Mouse (Mus musculus) kidney, postnatal 10 days (tissue): ENCODE results near the gene Gm4131.

Source experiments
- DNase-seq: peaks from one replicate; pipeline ENCODE4 v3.0.0; 2021; ENCODE audit warnings: mixed read lengths

Gm4131 gene

DNA sequence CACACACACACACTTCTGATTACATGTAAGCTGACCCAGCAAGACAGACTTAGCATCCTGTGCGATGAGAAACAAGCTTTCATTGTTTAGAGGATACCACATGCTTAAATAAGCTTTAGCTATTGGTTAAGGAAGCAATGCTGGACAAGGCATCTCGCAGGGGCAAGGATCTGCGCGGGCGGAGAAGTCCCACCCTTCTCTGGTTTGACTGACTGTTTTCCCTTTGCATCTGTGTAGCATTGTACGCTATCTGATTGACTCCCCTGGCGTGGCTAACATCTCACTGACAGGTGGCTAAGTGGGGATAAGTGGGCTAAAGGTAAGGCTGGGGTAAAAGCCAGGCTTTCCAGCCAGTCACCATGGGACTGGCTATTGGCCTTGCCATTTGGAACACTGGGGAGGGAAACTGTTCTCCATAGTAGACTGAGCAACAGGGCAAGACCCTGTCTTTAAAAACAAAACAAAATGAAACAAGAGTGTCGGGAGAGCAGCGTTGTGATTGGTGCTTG, 110.4 kb downstream of the Gm4131 start, which contains the start of gene Gucy1b2:
Gene Gucy1b2 (minus strand): TSS at position 51 of the 509 bp plus-strand sequence.
- DNase-seq: no peak

DNA sequence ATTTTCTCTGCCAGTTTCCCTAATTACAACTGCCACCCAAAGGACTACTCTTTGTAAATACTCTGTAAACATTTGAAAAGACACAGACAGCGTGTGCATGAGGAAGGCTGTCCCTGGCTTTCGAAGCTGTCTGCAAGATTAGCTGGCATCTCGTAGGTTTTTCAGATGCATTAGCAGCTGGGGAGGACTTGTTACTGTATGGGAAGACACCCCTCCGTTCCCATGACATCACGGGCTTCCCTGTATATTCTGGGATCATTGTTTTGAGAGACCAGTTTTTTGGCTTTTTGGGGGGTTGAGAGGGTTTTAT, 111.2 kb downstream of the Gm4131 start:
- DNase-seq: no peak

- no peak for DNase-seq
These were observed 111.8 kb downstream of the Gm4131 start for GRCm38 (mm10) chr14:62454760-62455569.

DNA sequence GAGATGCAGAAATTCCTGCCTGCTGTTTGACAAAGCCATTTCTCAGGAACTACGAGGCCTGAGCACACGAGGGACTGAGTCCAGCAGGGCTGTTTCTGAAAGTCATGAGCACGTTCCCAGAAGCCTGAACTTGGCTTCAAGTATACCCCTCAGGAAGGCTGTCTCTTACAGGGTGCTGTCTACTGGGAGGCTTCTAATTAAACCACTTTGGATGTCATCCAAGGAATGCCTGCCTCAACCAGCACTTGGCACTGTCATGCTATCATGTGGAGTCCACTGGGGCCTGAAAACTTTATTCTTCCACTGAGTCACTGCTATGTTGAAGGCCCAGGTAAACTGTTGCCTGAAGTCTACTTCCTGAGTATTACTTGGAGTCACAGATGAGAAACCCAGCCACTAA, 112.6 kb downstream of the Gm4131 start:
- DNase-seq: peak; percentile 15

DNA sequence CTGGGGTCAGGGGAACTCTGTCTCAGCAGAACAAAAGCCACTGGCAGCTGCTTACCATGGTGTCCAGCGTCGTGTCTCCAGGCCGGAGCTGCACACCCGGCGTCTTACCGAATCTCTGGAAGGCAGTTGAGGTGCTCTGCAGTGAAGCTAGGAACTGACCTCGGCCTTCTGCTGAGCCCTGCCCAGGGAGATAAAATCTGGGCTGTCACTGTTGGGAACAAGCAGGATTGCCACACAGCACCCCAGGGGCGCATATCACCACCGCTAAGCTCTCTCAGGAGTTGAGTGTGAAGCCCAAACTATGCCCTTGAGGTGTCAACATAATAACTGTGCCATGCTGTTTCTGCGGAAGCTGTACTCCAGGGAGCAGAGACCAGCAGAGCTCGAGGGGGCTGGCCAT, 113.4 kb downstream of the Gm4131 start:
- DNase-seq: no peak

DNA sequence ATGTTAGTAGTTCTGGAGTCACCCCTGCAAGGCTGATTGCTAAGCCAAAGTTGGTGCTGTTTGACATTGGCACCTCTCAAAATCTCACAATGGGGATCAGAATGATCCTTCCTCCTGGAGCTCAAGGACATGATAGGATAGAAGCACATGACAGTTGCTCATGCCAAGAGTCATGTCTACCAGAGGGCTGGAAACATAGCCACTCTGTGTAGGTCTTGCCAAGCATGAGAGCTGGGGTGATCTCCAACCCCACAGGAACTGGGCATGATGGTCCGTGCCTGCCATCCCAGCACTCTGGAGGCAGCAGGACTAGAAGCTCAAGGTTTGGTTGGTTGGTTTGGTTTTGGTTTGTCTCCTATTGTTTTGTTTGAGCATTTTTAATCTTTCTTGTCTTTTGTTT, 116.0 kb downstream of the Gm4131 start:
- DNase-seq: no peak

DNA sequence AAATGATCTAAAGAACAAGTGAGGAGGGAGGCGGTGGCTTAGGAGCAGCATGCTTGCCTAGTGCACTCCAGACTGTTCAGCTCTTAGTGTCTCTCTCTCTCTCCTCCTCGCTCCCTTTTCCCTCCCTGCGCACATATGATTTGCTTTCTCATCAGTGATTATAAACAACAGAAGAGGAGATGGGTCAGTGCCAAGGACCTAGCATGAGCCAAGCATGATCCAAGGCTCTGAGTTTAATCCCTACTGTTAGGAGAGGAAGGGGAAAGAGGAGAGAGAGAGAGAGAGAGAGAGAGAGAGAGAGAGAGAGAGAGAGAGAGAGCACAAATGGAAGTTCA, 119.5 kb downstream of the Gm4131 start:
- DNase-seq: no peak

DNA sequence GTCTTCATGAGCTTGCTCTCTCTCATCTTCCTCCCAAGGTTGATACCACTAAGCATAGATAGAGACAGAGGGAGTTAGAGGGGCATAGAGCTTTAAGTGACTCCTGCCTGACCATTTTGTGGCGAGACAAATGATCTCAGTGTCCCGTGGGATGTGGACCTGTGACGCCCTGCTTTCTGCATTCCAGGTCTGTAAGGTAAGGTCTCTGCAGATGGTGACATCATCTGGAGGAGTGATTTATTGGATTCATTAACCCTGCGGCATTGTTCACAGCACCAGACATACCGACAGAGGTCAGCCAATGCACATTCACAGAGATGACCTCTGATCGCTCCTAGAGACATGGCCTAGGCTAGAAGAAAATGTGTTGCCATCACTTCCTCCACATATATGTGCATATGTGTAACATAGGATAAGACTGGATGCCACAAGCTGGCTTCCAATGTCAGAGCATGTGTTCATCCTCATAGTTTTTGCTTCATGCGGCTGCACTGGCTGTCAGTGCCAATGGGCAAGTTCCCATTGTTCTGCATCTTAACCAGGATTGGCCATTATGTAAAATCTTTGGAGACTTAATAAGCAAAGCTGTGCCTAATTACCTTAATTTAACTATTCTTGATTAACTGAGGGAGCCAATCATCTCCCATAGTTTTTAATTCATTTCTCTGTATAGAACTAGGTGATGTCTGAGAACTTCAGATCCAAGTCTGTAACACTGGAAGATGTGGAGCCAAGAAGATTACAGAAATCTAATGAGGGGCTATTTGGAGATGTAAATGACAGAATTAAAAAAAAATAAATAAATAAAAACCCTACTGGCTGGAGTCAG, 120.1 kb downstream of the Gm4131 start:
- no peak for DNase-seq

DNA sequence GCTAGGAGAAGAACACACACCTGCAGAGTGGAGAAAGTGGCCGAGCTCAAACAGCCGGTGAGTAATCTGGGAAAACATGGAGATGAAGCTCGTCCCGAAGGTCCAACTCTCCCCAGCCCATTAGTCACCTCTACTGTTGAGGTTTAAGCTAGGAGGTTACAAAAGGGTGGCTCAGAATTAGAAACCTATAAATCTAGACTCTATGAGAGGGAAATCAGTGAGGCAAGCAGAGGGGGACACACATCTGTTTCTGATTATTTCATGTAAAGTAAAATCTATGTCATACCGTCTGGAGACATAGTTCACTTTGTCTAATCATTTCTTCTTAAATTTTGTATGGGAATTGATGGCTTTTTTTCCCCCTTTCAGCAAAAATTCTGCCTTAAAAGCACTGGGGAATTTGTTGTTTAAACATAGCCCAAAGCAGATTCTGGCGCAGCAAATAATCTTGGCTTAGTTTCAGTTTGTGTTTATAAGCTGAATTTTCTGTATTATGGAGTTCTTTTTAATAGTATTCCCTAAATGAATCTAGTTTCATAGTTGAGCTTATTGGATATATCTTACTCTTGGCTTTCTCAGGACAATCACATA, 122.8 kb downstream of the Gm4131 start:
- DNase-seq: no peak

- DNase-seq: no peak
These were observed 123.8 kb downstream of the Gm4131 start for GRCm38 (mm10) chr14:62442971-62443370.

DNA sequence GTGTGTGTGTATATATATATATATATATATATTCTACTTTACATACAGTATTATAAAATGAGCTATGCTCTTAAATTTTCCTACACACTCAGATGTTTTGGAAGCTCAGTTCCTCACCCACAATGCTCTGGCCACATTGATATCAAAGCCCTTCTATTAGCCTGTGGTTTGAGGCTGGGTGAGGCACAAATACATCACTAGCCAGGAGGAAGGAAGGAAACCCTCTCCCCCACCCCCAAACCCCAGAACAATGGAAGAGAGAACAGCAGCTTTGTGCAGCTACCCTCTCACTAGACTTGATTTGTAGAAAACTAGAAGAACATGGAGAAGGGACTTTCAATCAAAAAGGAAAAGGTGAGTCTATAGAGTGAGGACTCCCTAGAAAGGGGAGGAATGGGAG, 126.7 kb downstream of the Gm4131 start:
- no peak for DNase-seq

DNA sequence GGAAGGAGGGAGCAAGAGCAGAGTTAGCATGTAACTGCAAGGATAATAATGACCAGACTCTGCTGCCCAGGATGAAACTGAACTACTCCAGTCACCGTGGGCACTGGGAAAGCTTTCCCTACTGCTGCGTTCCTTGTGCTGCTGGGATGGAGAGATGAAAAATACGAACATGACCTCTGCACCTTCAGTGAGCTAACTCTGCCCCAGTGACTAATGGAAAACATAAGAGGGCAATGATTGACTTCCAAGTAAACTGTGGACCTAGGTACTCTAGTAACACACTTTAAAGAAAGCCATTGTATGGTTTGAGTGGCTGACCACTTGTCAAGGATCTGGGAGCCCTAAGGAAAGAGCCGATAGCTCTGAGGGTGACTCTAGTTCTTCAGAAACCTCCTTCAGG, 128.5 kb downstream of the Gm4131 start:
- DNase-seq: no peak

GRCm38 (mm10) chr14:62437806-62438205, 128.9 kb downstream of the Gm4131 start:
- DNase-seq: no peak

GRCm38 (mm10) chr14:62425277-62425691, 141.4 kb downstream of the Gm4131 start:
- no peak for DNase-seq

DNA sequence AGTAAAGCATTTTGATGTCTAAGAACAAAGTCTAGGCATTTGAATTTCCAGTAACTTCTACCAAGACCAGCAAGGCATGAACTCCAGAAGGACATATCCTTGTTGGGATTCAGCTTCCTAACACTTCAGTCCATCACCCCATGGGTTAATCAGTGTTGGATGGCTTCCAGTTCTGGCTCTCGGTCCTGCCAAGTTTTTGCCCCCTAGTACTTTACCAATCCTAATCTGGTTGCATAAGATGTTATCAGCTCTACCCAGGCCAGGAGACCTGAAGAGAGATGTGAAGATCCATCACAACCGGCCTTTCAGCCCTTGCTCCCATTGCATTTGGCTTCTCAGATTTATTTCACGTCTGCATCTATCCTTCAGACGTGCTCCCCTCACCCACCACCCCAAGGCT, 144.5 kb downstream of the Gm4131 start:
- DNase-seq: no peak

DNA sequence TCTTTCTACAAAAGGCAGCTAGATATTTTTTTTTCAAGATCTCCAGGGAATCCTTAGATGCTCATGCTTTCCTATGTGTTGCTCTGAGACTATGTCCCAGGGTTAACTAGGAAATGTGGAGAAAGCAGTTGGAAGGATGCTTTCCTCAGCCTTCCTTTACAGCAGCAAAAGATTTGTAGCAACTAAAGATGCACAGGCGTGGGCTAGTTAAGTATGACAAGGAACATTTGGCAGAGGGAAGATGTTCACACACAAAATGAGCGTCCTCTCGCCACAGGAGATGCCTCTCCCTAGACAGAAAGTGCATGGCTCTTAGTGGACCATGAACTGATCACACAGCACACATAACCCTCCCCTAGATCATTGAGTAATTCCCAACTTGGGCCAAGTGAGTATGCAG, 149.2 kb downstream of the Gm4131 start:
- DNase-seq: no peak

DNA sequence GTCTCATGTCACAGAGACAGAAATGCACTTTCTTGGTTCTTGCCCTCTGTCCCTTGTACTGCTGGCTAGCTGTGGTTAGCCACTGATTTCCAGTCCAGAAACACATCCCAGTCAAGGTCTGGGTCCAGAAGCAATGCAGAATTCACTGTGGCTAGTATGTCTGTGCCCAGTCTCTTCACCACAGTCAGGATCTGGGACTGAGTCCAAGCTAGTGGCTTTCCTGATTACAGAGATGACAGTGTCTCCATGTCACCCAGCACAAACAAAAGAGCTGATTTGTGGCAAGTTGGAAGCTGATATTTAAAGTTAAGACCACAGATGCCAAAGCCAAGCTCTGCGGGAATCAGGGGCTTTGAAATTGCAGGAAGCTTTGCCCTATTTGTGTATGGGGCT, 150.0 kb downstream of the Gm4131 start:
- DNase-seq: peak; percentile 11

DNA sequence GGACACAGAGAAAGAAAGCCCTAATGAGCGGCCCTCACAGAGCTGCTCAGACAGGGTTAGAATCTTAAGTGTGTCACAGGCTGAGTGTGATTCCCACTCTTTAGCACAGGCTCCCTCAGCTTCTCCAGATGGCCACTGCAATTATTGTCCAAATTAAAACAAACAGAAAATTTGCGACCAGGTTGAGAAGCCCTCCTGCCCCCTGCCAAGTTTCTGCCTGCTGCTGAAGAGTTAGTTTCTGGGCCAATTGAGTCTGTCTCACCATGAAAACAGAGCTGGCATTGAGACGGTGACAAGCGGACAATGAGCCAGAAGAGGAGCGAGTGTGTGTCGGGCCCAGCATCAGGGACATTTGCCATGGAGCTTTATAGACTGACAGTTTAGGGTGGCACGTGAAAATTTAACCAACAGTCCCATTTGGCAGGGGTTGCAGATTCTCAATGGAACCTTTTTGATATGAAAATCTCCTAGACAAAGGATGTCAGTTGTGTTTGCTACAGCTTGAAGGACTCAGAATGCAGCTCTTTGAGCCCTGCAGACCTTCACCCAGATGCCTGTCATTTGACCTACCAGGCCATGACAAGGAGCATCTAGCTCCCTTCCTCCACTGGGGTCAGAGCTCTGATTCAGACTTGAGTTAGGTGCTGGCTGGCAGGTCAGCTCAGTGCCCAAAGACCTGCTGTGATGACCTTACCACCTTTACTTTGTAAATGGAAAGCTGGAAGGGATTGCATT, 150.5 kb downstream of the Gm4131 start:
- no peak for DNase-seq
